9 mouse cellular contexts compared by ENCODE assay signal in the genomic region with DNA sequence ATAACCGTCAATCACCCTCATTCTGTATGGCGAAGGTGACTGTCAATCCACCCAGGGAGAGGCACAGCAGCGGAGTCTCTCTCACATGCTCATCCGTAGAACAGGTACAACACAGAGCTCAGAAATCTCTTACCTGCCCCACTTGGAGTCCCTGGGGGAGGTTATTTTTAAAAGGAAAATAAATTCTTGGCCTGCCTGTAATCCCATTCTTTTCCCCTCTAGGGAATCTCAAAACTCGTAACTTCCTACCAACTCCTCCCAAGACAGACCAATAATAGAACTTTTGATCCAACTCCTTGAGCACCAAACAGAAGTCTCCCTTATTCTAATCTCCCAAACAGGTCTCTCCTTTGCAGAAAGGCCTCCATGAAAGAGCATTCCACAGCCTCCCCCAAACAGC.
DNase-seq lines count a peak whose midpoint lies in the region; ATAC-seq and TF ChIP-seq lines count a peak whose summit lies in the region.
"Had no signal": no experiment of that assay in that cellular context is flagged by ENCODE, and none has a peak within 500 bp of the region (broad histone marks: within the 10 kb centered on the region; RNA-seq: fewer than 3 reads in every experiment).

No protein-coding gene starts in this region.

- TF ChIP-seq POLR2A in lung, adult 2 months (IDR thresholded peaks at IDR 0.05; ENCODE audit: borderline replicate concordance, extremely low read depth, low read depth, low read length) = no peak

- TF ChIP-seq CTCF in lung, adult 2 months (IDR thresholded peaks at IDR 0.05; ENCODE audit: insufficient read depth, low read length) = no peak
- TF ChIP-seq CTCF in liver, postnatal 0 days (IDR thresholded peaks at IDR 0.05; ENCODE audit: low read depth) = no peak

- no peak for ATAC-seq in lung, embryonic 15.5 days (ENCODE audit: borderline replicate concordance, extremely low read depth, low FRiP score, low TSS enrichment)
- ATAC-seq in heart, embryonic 15.5 days (replicated peaks; ENCODE audit: insufficient number of reproducible peaks, insufficient read depth, low FRiP score, low read depth) = no peak
- no peak for ATAC-seq in liver, postnatal 0 days

- H3K27me3 ChIP-seq in lung, embryonic 15.5 days = no peaks in the 10 kb centered on the region
- no peaks in the 10 kb centered on the region for H3K27me3 ChIP-seq in heart, embryonic 15.5 days
- no peaks in the 10 kb centered on the region for H3K27me3 ChIP-seq in liver, postnatal 0 days (ENCODE audit: insufficient read depth, low read length)

- DNase-seq in heart, adult 9 months (ENCODE audit: low spot score in 2 of 2) = peak; percentile 48 to 68
- no peak for DNase-seq in heart, postnatal 14 days
- no peak for DNase-seq in lung, adult 2 months
- DNase-seq in liver, postnatal 0 days = no peak
- no peak for DNase-seq in Muller cell, postnatal 12 days (ENCODE audit: inconsistent ontology term)
- DNase-seq in urinary bladder, postnatal 10 days (ENCODE audit: low spot score) = no peak
- DNase-seq: cerebellum, postnatal 14 days had no signal

- H3K4me1 ChIP-seq in lung, embryonic 15.5 days = peaks cover 95% of the 10 kb centered on the region
- peaks cover 55% of the 10 kb centered on the region for H3K4me1 ChIP-seq in lung, adult 2 months (ENCODE audit: control insufficient read depth, insufficient read depth, low read length)
- peaks cover 98% of the 10 kb centered on the region for H3K4me1 ChIP-seq in heart, embryonic 15.5 days (replicated peaks)
- peaks cover 63% of the 10 kb centered on the region for H3K4me1 ChIP-seq in liver, postnatal 0 days (ENCODE audit: insufficient read depth)

- 70% methylated on average over 5 of the region's 5 CpGs for WGBS in lung, embryonic 15.5 days
- 60% methylated on average over 5 of the region's 5 CpGs for WGBS in lung, adult 2 months
- WGBS in heart, embryonic 15.5 days = 68% methylated on average over 5 of the region's 5 CpGs
- 78% methylated on average over 5 of the region's 5 CpGs for WGBS in liver, postnatal 0 days (ENCODE audit: insufficient replicate concordance)

- peaks cover 19% of the 10 kb centered on the region; the same call in 1 of the 2 replicates for H3K36me3 ChIP-seq in lung, embryonic 15.5 days
- H3K36me3 ChIP-seq in heart, embryonic 15.5 days = peaks cover 17% of the 10 kb centered on the region; the same call in 1 of the 2 replicates
- peaks cover 34% of the 10 kb centered on the region for H3K36me3 ChIP-seq in liver, postnatal 0 days (replicated peaks; ENCODE audit: insufficient read depth, low read length)

- H3K4me2 ChIP-seq in lung, embryonic 15.5 days = peak overlapping the region; percentile 9; the same call in 1 of the 2 replicates
- H3K4me2 ChIP-seq in heart, embryonic 15.5 days = peak overlapping the region; percentile 51
- H3K4me2 ChIP-seq in liver, postnatal 0 days (ENCODE audit: low read depth, low read length) = peak overlapping the region; percentile 69

- H3K27ac ChIP-seq in lung, embryonic 15.5 days = peak overlapping the region; percentile 96
- peak overlapping the region; percentile 96 for H3K27ac ChIP-seq in heart, embryonic 15.5 days
- H3K27ac ChIP-seq in liver, postnatal 0 days (ENCODE audit: low read depth) = peak overlapping the region; percentile 79

- TF ChIP-seq EP300 in liver, postnatal 0 days (IDR thresholded peaks at IDR 0.05; ENCODE audit: low read depth) = no peak

- no peak overlapping the region for H3K4me3 ChIP-seq in lung, embryonic 15.5 days
- H3K4me3 ChIP-seq in lung, adult 2 months (replicated peaks; ENCODE audit: extremely low read depth, low read depth, low read length) = no peak overlapping the region
- H3K4me3 ChIP-seq in heart, embryonic 15.5 days = peak overlapping the region; percentile 18; the same call in 1 of the 2 replicates
- H3K4me3 ChIP-seq in liver, postnatal 0 days (ENCODE audit: low read depth, low read length) = peak overlapping the region; percentile 42

- H3K9ac ChIP-seq in lung, embryonic 15.5 days = no peak overlapping the region
- H3K9ac ChIP-seq in heart, embryonic 15.5 days = peak overlapping the region; percentile 23
- H3K9ac ChIP-seq in liver, postnatal 0 days (replicated peaks) = peak overlapping the region; percentile 61

- no peaks in the 10 kb centered on the region for H3K9me3 ChIP-seq in lung, embryonic 15.5 days
- H3K9me3 ChIP-seq in heart, embryonic 15.5 days (replicated peaks) = no peaks in the 10 kb centered on the region
- H3K9me3 ChIP-seq in liver, postnatal 0 days (ENCODE audit: low read length) = no peaks in the 10 kb centered on the region

- intact Hi-C loops in heart, postnatal 14 days (cut with DNase I) = loop anchor here (2.0 to 5.0 kb wide), 2 partner anchors 33 to 77 kb away; no protein-coding TSS in a partner anchor

Comparison
In these comparisons a context has a peak if more than half of its experiments do, and no peak if none do; other contexts are left out.
1. DNase-seq: peak in heart, adult 9 months (2 of 2); none in heart, postnatal 14 days (0 of 2), lung, adult 2 months (single experiment), liver, postnatal 0 days (single experiment), Muller cell, postnatal 12 days (single experiment) and urinary bladder, postnatal 10 days (single experiment).
2. H3K4me2 ChIP-seq: peak in every context shown above with its lines; median percentile 69 in liver, postnatal 0 days; 51 in heart, embryonic 15.5 days; 9 in lung, embryonic 15.5 days.
3. H3K4me3 ChIP-seq: peak in heart, embryonic 15.5 days (single experiment) and liver, postnatal 0 days (single experiment); none in lung, embryonic 15.5 days (single experiment) and lung, adult 2 months (single experiment).
4. Peak in every context shown above with its lines, with median percentiles within 50 percentile points of each other: H3K27ac ChIP-seq.